Mouse (Mus musculus) kidney, embryonic 16.5 days (tissue): ENCODE results near the gene Wrap53. TPM values are rescaled to one million over a fixed set of nuclear protein-coding genes. Genes with fewer than 3 reads are reported as not detected.

Source experiments
- ATAC-seq: fragments of 200-750 bp; cut with Nextera tagmentation; 2 replicates; pipeline ENCODE4 v1.8.0; 2017; ENCODE audit warnings: moderate TSS enrichment; ENCODE audit not compliant: low FRiP score, low TSS enrichment
- H3K27ac ChIP-seq: fragments of 300-500 bp; sonication (generic); 2 replicates; pipeline ENCODE4 v1.5.1; 2014; ENCODE audit warnings: low read length
- H3K27me3 ChIP-seq: fragments of 300-500 bp; sonication (generic); 2 replicates; pipeline ENCODE4 v1.6.1; 2014; ENCODE audit warnings: low read length, control low read depth, mixed read lengths; ENCODE audit not compliant: insufficient read depth
- H3K36me3 ChIP-seq: fragments of 300-500 bp; sonication (generic); 2 replicates; pipeline ENCODE4 v1.6.1; 2014; ENCODE audit warnings: low read length, control low read depth, mixed read lengths; ENCODE audit not compliant: insufficient read depth
- H3K4me1 ChIP-seq: fragments of 300-500 bp; sonication (generic); 2 replicates; pipeline ENCODE4 v1.6.1; 2014; ENCODE audit warnings: low read length, control low read depth, mixed read lengths; ENCODE audit not compliant: insufficient read depth
- H3K4me2 ChIP-seq: fragments of 300-500 bp; sonication (generic); replicated peaks from 2 replicates; pipeline ENCODE4 v1.6.1; 2014; ENCODE audit warnings: low read depth, low read length
- H3K4me3 ChIP-seq: fragments of 300-500 bp; sonication (generic); 2 replicates; pipeline ENCODE4 v1.5.1; 2014; ENCODE audit warnings: mild to moderate bottlenecking, low read length
- H3K9ac ChIP-seq: fragments of 300-500 bp; sonication (generic); replicated peaks from 2 replicates; pipeline ENCODE4 v1.6.1; 2014; ENCODE audit warnings: low read length
- H3K9me3 ChIP-seq: fragments of 300-500 bp; sonication (generic); 2 replicates; pipeline ENCODE4 v1.6.1; 2016; ENCODE audit warnings: low read length, control low read depth
- WGBS: fragments of 180-500 bp; shearing (Covaris S2); extraction: QIAGEN DNeasy Blood & Tissue Kit; methylation state at CpG from one replicate; pipeline ENCODE4 v1.1.7; 2014; 5-methylcytosine and 5-hydroxymethylcytosine counted together
- polyA plus RNA-seq: library from polyadenylated mRNA; unstranded; fragments of >200 nt; fragmentation: Nextera tagmentation; extraction: Ambion mirVana; gene quantifications from 2 replicates; pipeline ENCODE4 v1.2.1, GENCODE M21; 2015

Wrap53 gene
- polyA plus RNA-seq, 1 experiment from 2014 or later, result 29.3 TPM

DNA sequence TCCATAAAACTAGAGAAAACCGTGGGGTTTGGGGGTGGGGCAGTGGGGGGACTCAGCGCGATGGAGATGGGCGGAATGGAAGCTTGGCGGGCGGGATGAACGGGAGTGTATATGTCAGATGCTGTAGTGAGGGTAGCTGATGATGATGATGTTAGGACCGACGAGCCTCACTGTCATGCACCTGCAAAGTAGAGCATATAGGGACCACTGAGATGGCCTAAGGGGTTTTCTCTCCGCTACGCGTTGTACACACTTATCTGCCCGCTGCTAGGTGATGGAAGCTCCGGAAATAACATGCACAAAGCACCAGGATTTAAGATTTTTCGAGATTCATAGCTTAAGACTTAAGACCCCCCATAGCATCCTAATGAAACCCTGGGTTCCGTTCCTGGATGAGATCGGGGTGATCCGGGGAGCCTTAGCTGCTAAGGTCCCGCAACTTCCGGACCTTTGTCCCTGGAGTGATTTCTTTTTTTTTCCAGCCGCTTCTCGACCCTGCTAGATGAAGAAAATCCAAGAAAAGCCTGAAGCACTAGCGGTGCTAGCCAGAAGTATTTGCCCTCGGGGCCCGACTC, 604 bp upstream of the Wrap53 start:
- Histone ChIP-seq H3K4me3 (peak overlapping the region; percentile 94), H3K27ac (peak overlapping the region; percentile 99), H3K9ac (peak overlapping the region; percentile 79), H3K36me3 (peaks cover 10% of the 10 kb centered on the region; the same call in 1 of the 2 replicates), H3K4me2 (peak overlapping the region; percentile 77), H3K4me1 (peaks cover 25% of the 10 kb centered on the region), H3K9me3 (no peaks in the 10 kb centered on the region), H3K27me3 (no peaks in the 10 kb centered on the region)
- peak; percentile 10 for ATAC-seq
- under 1% methylated on average over 25 of the region's 25 CpGs for WGBS

DNA sequence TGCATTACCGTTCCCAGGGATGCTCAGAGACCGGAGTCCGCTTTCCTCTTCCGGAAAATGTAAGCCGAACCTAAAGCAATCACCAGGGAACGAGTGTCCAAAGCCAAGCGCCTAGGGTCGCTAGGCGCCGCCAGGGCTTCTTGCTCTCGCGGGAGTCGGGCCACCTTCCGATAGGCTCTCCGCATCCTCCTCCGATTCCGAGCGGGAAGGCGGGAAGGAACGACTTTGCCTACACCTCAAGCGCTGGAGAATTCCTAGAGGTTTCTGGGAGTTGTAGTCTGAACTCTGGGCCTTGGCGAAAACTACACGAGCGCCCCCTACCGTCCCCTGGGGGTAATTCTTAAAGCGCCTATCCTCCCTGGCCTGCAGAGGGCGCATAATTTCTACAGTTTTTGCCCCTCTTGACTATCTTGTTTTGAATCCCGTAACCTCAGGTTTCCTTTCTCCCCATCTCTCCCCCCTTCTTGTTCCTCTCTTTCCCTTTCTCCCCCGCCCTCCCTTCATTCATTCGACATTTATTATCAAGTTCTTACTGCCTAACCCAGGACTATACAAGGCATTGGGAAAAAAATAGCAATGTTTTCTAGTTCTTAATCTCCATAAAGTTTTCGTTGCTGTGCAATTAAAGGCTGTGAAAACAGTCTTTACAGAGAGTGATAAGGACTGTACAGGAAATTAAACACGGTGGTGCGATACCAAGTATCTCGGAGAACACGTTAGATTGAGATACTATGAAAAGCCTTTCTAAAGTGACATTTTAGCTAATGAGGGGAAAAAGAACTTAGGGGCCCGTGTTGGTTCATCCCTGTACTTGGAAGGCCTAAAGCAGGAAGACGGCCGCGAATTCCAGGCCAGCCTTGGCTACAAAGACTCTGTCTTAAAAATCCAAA, 682 bp downstream of the Wrap53 start:
- H3K27me3 ChIP-seq, result no peaks in the 10 kb centered on the region
- 0 out of 2 replicates have a peak, but pooled peaks cover 4% of the 10 kb centered on the region for H3K36me3 ChIP-seq
- ATAC-seq, result peak; percentile 92
- H3K4me3 ChIP-seq, result peak overlapping the region; percentile 94
- H3K9me3 ChIP-seq, result no peaks in the 10 kb centered on the region
- H3K4me2 ChIP-seq, result peak overlapping the region; percentile 89
- peak overlapping the region; percentile 83 for H3K9ac ChIP-seq
- H3K27ac ChIP-seq, result peak overlapping the region; percentile 99
- WGBS, result under 1% methylated on average over 39 of the region's 39 CpGs
- peaks cover 25% of the 10 kb centered on the region for H3K4me1 ChIP-seq

- peak overlapping the region; percentile 94 for H3K4me3 ChIP-seq
- no peak for ATAC-seq
- peaks cover 25% of the 10 kb centered on the region for H3K4me1 ChIP-seq
- 12% methylated on average over 15 of the region's 15 CpGs for WGBS
- H3K9me3 ChIP-seq, result no peaks in the 10 kb centered on the region
- H3K4me2 ChIP-seq, result peak overlapping the region; percentile 89
- peak overlapping the region; percentile 55; the same call in 1 of the 2 replicates for H3K27ac ChIP-seq
- H3K36me3 ChIP-seq, result 0 out of 2 replicates have a peak, but pooled peaks cover 10% of the 10 kb centered on the region
- H3K27me3 ChIP-seq, result no peaks in the 10 kb centered on the region
- H3K9ac ChIP-seq, result peak overlapping the region; percentile 83
Observed at GRCm38 (mm10) chr11:69578301-69578700, 1.8 kb downstream of the Wrap53 start.

- H3K9ac ChIP-seq, result no peak overlapping the region
- no peak overlapping the region for H3K4me3 ChIP-seq
- ATAC-seq, result no peak
- WGBS, result 68% methylated on average over 5 of the region's 5 CpGs
- no peak overlapping the region for H3K27ac ChIP-seq
- no peak overlapping the region for H3K4me2 ChIP-seq
- H3K9me3 ChIP-seq, result no peaks in the 10 kb centered on the region
- peaks cover 14% of the 10 kb centered on the region for H3K4me1 ChIP-seq
- H3K36me3 ChIP-seq, result peaks cover 6% of the 10 kb centered on the region; the same call in 1 of the 2 replicates
- no peaks in the 10 kb centered on the region for H3K27me3 ChIP-seq
Observed at GRCm38 (mm10) chr11:69576307-69576706, 3.7 kb downstream of the Wrap53 start.

GRCm38 (mm10) chr11:69575220-69575619, 4.8 kb downstream of the Wrap53 start:
- WGBS, result 59% methylated on average over 3 of the region's 3 CpGs

DNA sequence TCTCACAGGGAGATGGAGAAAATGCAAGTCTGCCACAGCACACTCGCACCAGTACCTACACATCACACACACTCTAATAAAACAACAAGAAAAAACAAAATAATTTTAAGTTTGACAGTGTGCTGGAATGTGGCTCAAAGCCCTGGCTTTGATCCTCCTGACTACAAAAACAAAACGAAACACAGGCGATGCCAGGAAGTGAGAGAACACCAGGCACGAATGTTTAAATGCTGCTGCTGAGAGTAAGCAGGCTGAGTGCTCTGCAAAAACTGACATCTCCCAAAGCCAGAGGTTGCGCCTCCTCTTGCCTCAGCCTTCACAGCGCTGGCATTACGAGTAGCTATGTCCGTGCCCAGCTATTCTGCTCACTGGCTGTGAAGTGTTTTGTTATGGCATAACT, 14.9 kb downstream of the Wrap53 start:
- WGBS, result 61% methylated on average over 8 of the region's 8 CpGs

More at GRCm38 (mm10) chr11:69575220-69575619, 4.8 kb downstream of the Wrap53 start:
- no peaks in the 10 kb centered on the region for H3K9me3 ChIP-seq
- peaks cover 16% of the 10 kb centered on the region for H3K36me3 ChIP-seq
- peaks cover 14% of the 10 kb centered on the region for H3K4me1 ChIP-seq
- ATAC-seq, result no peak
- no peak overlapping the region for H3K4me2 ChIP-seq
- no peak overlapping the region for H3K9ac ChIP-seq
- H3K4me3 ChIP-seq, result no peak overlapping the region
- no peaks in the 10 kb centered on the region for H3K27me3 ChIP-seq
- H3K27ac ChIP-seq, result no peak overlapping the region

GRCm38 (mm10) chr11:69564391-69564790, 15.7 kb downstream of the Wrap53 start:
- Histone ChIP-seq H3K4me1 (peaks cover 28% of the 10 kb centered on the region), H3K36me3 (peaks cover 42% of the 10 kb centered on the region), H3K4me3 (no peak overlapping the region), H3K4me2 (no peak overlapping the region), H3K9me3 (no peaks in the 10 kb centered on the region), H3K27ac (no peak overlapping the region), H3K9ac (no peak overlapping the region), H3K27me3 (no peaks in the 10 kb centered on the region)
- WGBS, result 59% methylated on average over 3 of the region's 3 CpGs
- no peak for ATAC-seq

More for the DNA sequence above, 14.9 kb downstream of the Wrap53 start:
- Histone ChIP-seq H3K27me3 (no peaks in the 10 kb centered on the region), H3K9ac (no peak overlapping the region), H3K4me3 (no peak overlapping the region), H3K9me3 (no peaks in the 10 kb centered on the region), H3K4me1 (peaks cover 24% of the 10 kb centered on the region), H3K27ac (no peak overlapping the region), H3K36me3 (peaks cover 45% of the 10 kb centered on the region), H3K4me2 (no peak overlapping the region)
- ATAC-seq, result no peak

GRCm38 (mm10) chr11:69563373-69563772, 16.7 kb downstream of the Wrap53 start:
- peaks cover 38% of the 10 kb centered on the region for H3K36me3 ChIP-seq
- H3K27me3 ChIP-seq, result no peaks in the 10 kb centered on the region
- no peak overlapping the region for H3K9ac ChIP-seq
- H3K4me1 ChIP-seq, result peaks cover 38% of the 10 kb centered on the region
- H3K27ac ChIP-seq, result no peak overlapping the region
- no peak for ATAC-seq
- H3K4me2 ChIP-seq, result no peak overlapping the region
- no peak overlapping the region for H3K4me3 ChIP-seq
- WGBS, result 84% methylated on average over 13 of the region's 13 CpGs
- no peaks in the 10 kb centered on the region for H3K9me3 ChIP-seq

GRCm38 (mm10) chr11:69560896-69561854, 18.9 kb downstream of the Wrap53 start:
- H3K4me3 ChIP-seq, result no peak overlapping the region
- no peaks in the 10 kb centered on the region for H3K27me3 ChIP-seq
- peak overlapping the region; percentile 82; the same call in 1 of the 2 replicates for H3K9ac ChIP-seq
- peak overlapping the region; percentile 99; the same call in 1 of the 2 replicates for H3K4me2 ChIP-seq
- no peak overlapping the region for H3K27ac ChIP-seq
- peaks cover 38% of the 10 kb centered on the region for H3K4me1 ChIP-seq
- no peaks in the 10 kb centered on the region for H3K9me3 ChIP-seq
- WGBS, result 36% methylated on average over 16 of the region's 16 CpGs
- no peak for ATAC-seq
- peaks cover 25% of the 10 kb centered on the region for H3K36me3 ChIP-seq
